Mouse (Mus musculus): Measurements from ENCODE around the gene Cacng4.

DNA sequence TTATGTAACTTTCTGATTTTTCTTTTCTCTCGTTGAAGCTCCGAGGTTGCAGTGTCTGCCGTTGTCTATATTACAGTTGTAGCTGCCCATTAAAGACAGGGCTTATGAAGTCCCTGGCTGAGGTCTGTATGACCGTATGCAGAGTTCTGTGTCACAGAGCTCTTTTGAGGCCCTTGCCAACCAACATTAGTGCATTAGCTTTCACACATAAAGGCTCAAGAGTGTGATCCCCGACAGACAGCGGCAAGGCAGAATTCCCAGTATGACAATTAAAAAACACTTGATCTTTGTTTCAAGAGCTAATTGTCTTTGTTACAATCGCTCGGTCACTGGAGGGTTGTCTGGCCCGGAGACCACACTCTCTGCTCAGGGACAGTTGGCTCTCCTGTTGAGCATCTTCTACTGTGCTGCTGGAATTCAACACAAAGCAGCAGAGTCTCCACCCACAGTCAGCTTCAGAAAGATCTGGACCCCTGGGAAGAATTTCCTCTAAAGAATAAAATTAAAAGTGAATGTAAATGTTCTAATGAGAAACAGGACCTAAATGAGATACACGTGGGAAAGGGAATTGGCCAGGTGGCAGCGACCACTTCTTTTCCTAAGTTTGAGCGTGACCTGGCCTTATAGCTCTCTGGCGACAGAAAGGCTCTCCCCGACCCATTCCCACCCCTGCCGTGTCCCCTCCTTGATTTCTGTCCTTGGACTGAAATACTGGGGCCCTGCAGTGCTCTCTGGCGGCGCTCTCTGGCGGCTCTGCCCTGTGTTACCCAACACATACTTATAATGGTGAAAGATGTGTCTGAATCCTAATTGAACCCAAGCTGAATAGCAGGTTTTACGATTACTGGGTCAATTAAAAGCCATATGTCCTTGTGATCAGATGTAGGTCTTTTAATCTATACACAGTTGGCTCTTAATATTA, 110.6 kb downstream of the Cacng4 start:
- TF ChIP-seq POLR2A (IDR thresholded peaks at IDR 0.05; ENCODE audit: control insufficient read depth, low read depth, low read length) (no peak), CTCF (IDR thresholded peaks at IDR 0.05; ENCODE audit: control insufficient read depth, insufficient read depth, insufficient replicate concordance, low read depth, low read length) (no peak)
